Mouse (Mus musculus) MEL (cell line): ENCODE data around the gene Mrpl1. TPM values are rescaled to one million over a fixed set of nuclear protein-coding genes. Genes with fewer than 3 reads are reported as not detected.

Experiments used
- DNase-seq: peaks from one replicate; pipeline ENCODE4 v3.0.0; 2011; ENCODE audit warnings: low read depth, low spot score
- H3K27ac ChIP-seq: 2 replicates; pipeline ENCODE4 v1.5.1; 2012; ENCODE audit warnings: low read depth, mild to moderate bottlenecking, control low read depth, low read length, moderate library complexity; ENCODE audit not compliant: control insufficient read depth
- H3K27me3 ChIP-seq, 2 experiments: fragments of 150-350 bp in 1 of 2; sonication (generic) in 1 of 2; 2 replicates each; pipeline ENCODE4 v1.6.1; 2012; ENCODE audit warnings: low read length in 2 of 2, mild to moderate bottlenecking in 2 of 2, improper control_type of control experiment in 1 of 2, moderate library complexity in 1 of 2; ENCODE audit not compliant: insufficient read depth in 2 of 2, control insufficient read depth in 1 of 2
- H3K36me3 ChIP-seq, 2 experiments: 2 replicates each; pipeline ENCODE4 v1.6.1; 2012 to 2014; ENCODE audit warnings: low read length in 2 of 2, improper control_type of control experiment in 1 of 2, inconsistent platforms in 1 of 2, mild to moderate bottlenecking in 1 of 2; ENCODE audit not compliant: insufficient read depth in 2 of 2, control insufficient read depth in 1 of 2
- H3K4me1 ChIP-seq, 2 experiments: fragments of 150-350 bp in 1 of 2; sonication (generic) in 1 of 2; 2 replicates each; pipeline ENCODE4 v1.6.1; 2012; ENCODE audit warnings: low read length in 2 of 2, improper control_type of control experiment in 1 of 2, mild to moderate bottlenecking in 1 of 2; ENCODE audit not compliant: insufficient read depth in 2 of 2, control insufficient read depth in 1 of 2
- H3K4me3 ChIP-seq, 2 experiments: fragments of 150-350 bp in 1 of 2; sonication (generic) in 1 of 2; 2 replicates each; pipeline ENCODE4 v1.5.1; 2012; ENCODE audit warnings: low read depth in 2 of 2, low read length in 2 of 2, mild to moderate bottlenecking in 2 of 2, moderate library complexity in 2 of 2, control low read depth in 1 of 2, improper control_type of control experiment in 1 of 2; ENCODE audit not compliant: control insufficient read depth in 1 of 2, insufficient read depth in 1 of 2
- H3K79me2 ChIP-seq: 2 replicates; pipeline ENCODE4 v1.6.1; 2012; ENCODE audit warnings: mild to moderate bottlenecking, low read length, moderate library complexity; ENCODE audit not compliant: control insufficient read depth, poor library complexity, insufficient read depth
- H3K9ac ChIP-seq: 2 replicates; pipeline ENCODE4 v1.6.1; 2012; ENCODE audit warnings: low read depth, mild to moderate bottlenecking, control low read depth, low read length, moderate library complexity; ENCODE audit not compliant: control insufficient read depth, poor library complexity, severe bottlenecking
- H3K9me3 ChIP-seq: fragments of 150-350 bp; sonication (generic); replicated peaks from 2 replicates; pipeline ENCODE4 v1.6.1; 2012; ENCODE audit warnings: mild to moderate bottlenecking, low read length, improper control_type of control experiment, moderate library complexity; ENCODE audit not compliant: insufficient read depth
- BHLHE40 ChIP-seq: IDR thresholded peaks from 2 replicates; pipeline ENCODE4 v1.6.1; 2012; ENCODE audit warnings: low read depth, mild to moderate bottlenecking, inconsistent platforms, low read length, improper control_type of control experiment, borderline replicate concordance
- CHD2 ChIP-seq: IDR thresholded peaks from 2 replicates; pipeline ENCODE4 v1.6.1; 2011; ENCODE audit warnings: low read length, improper control_type of control experiment
- CTCF ChIP-seq, 3 experiments: IDR thresholded peaks in 2 of 3; conservative IDR thresholded peaks in 1 of 3; 2 replicates each; pipeline ENCODE4 v1.5.1; 2011 to 2012; ENCODE audit warnings: low read length in 3 of 3, low read depth in 2 of 3, mild to moderate bottlenecking in 2 of 3, improper control_type of control experiment in 1 of 3, inconsistent platforms in 1 of 3, mixed read lengths in 1 of 3, moderate library complexity in 1 of 3; ENCODE audit not compliant: control insufficient read depth in 1 of 3, insufficient read depth in 1 of 3, poor library complexity in 1 of 3, severe bottlenecking in 1 of 3
- GABPA ChIP-seq: IDR thresholded peaks from 2 replicates; pipeline ENCODE4 v1.6.1; 2012; ENCODE audit warnings: low read depth, mild to moderate bottlenecking, inconsistent platforms, low read length, improper control_type of control experiment, moderate library complexity
- HCFC1 ChIP-seq: IDR thresholded peaks from 2 replicates; pipeline ENCODE4 v1.6.1; 2012; ENCODE audit warnings: low read depth, mild to moderate bottlenecking, inconsistent platforms, low read length, improper control_type of control experiment, moderate library complexity
- JUND ChIP-seq: IDR thresholded peaks from 2 replicates; pipeline ENCODE4 v1.6.1; 2011; ENCODE audit warnings: low read depth, mild to moderate bottlenecking, improper control_type of control experiment, low read length
- MAZ ChIP-seq: IDR thresholded peaks from 2 replicates; pipeline ENCODE4 v1.6.1; 2012; ENCODE audit warnings: low read depth, mild to moderate bottlenecking, inconsistent platforms, low read length, improper control_type of control experiment
- MEF2A ChIP-seq: IDR thresholded peaks from 2 replicates; pipeline ENCODE4 v1.6.1; 2014; ENCODE audit warnings: low read depth, mild to moderate bottlenecking, inconsistent platforms, low read length, improper control_type of control experiment; ENCODE audit not compliant: poor library complexity, insufficient replicate concordance, severe bottlenecking; ENCODE audit errors: extremely low read depth
- POLR2A ChIP-seq, 2 experiments: IDR thresholded peaks; 2 replicates each; pipeline ENCODE4 v1.6.1; 2011 to 2012; ENCODE audit warnings: low read length in 2 of 2, mild to moderate bottlenecking in 2 of 2, control low read depth in 1 of 2, improper control_type of control experiment in 1 of 2, low read depth in 1 of 2, moderate library complexity in 1 of 2; ENCODE audit not compliant: control insufficient read depth in 1 of 2, insufficient read depth in 1 of 2, poor library complexity in 1 of 2
- POLR2AphosphoS5 ChIP-seq: IDR thresholded peaks from 2 replicates; pipeline ENCODE4 v1.6.1; 2012; ENCODE audit warnings: low read depth, borderline replicate concordance, mild to moderate bottlenecking, inconsistent platforms, low read length, moderate library complexity, mixed read lengths
- RAD21 ChIP-seq: IDR thresholded peaks from 2 replicates; pipeline ENCODE4 v1.6.1; 2011; ENCODE audit warnings: mild to moderate bottlenecking, low read depth, low read length, improper control_type of control experiment
- RCOR1 ChIP-seq: IDR thresholded peaks from 2 replicates; pipeline ENCODE4 v1.6.1; 2012; ENCODE audit warnings: low read depth, mild to moderate bottlenecking, inconsistent platforms, low read length, improper control_type of control experiment
- SMC3 ChIP-seq: IDR thresholded peaks from 2 replicates; pipeline ENCODE4 v1.6.1; 2011; ENCODE audit warnings: low read depth, low read length, improper control_type of control experiment
- TAL1 ChIP-seq: IDR thresholded peaks from 2 replicates; pipeline ENCODE4 v1.6.1; 2012; ENCODE audit warnings: mild to moderate bottlenecking, inconsistent platforms, low read length, moderate library complexity, mixed read lengths
- UBTF ChIP-seq: IDR thresholded peaks from 2 replicates; pipeline ENCODE4 v1.6.1; 2012; ENCODE audit warnings: low read depth, mild to moderate bottlenecking, inconsistent platforms, low read length, improper control_type of control experiment, moderate library complexity, borderline replicate concordance; ENCODE audit not compliant: insufficient read depth
- USF1 ChIP-seq: IDR thresholded peaks from 2 replicates; pipeline ENCODE4 v1.6.1; 2014; ENCODE audit warnings: low read depth, mild to moderate bottlenecking, inconsistent platforms, low read length, improper control_type of control experiment, moderate library complexity
- USF2 ChIP-seq, 2 experiments: IDR thresholded peaks; 2 replicates each; pipeline ENCODE4 v1.6.1; 2011 to 2012; ENCODE audit warnings: improper control_type of control experiment in 2 of 2, low read length in 2 of 2, borderline replicate concordance in 1 of 2, inconsistent platforms in 1 of 2, low read depth in 1 of 2, mild to moderate bottlenecking in 1 of 2; ENCODE audit not compliant: insufficient read depth in 1 of 2
- ZC3H11A ChIP-seq: IDR thresholded peaks from 2 replicates; pipeline ENCODE4 v1.6.1; 2012; ENCODE audit warnings: low read depth, mild to moderate bottlenecking, inconsistent platforms, low read length, improper control_type of control experiment
- ZKSCAN1 ChIP-seq: IDR thresholded peaks from 2 replicates; pipeline ENCODE4 v1.6.1; 2012; ENCODE audit warnings: low read depth, mild to moderate bottlenecking, inconsistent platforms, low read length, improper control_type of control experiment, moderate library complexity
- ZMIZ1 ChIP-seq: IDR thresholded peaks from 2 replicates; pipeline ENCODE4 v1.6.1; 2012; ENCODE audit warnings: low read depth, mild to moderate bottlenecking, inconsistent platforms, low read length, improper control_type of control experiment, moderate library complexity
- polyA plus RNA-seq, 2 experiments: library from polyadenylated mRNA; stranded (reverse) in 1 of 2; unstranded in 1 of 2; fragments of >175 nt in 1 of 2; fragments of >200 nt in 1 of 2; gene quantifications; 2 replicates each; pipeline versions ENCODE4 v1.2.1 to v1.2.4; 2012; ENCODE audit warnings: low replicate concordance in 2 of 2, low read depth in 1 of 2; ENCODE audit not compliant: insufficient read length in 2 of 2, insufficient read depth in 1 of 2, missing spikeins in 1 of 2
- total RNA-seq: library from RNA; depleted of rRNA; stranded (reverse); fragments of 300-350 nt; gene quantifications from 2 replicates; pipeline ENCODE4 v1.2.3, GENCODE M21; 2012

Gene Mrpl1
- total and polyA plus RNA-seq, 3 experiments = 22.0 to 26.2 TPM; not detected in 1

GRCm38 (mm10) chr5:96244511-96244910 lies 35.2 kb downstream of the Mrpl1 start:
- no peak overlapping the region for H3K4me3 ChIP-seq
- no peak for DNase-seq
- TF ChIP-seq POLR2AphosphoS5 = no peak
- TF ChIP-seq BHLHE40 = no peak
- TF ChIP-seq RCOR1 = no peak
- no peak for TF ChIP-seq CHD2
- no peak for TF ChIP-seq ZC3H11A
- no peak for TF ChIP-seq ZKSCAN1
- no peak for TF ChIP-seq GABPA
- TF ChIP-seq, all 39 proteins: peak for 0
- peaks cover 3% of the 10 kb centered on the region in 2 experiments; a peak in 3 of 4 replicates for H3K36me3 ChIP-seq
- no peaks in the 10 kb centered on the region; a peak in 1 of 4 replicates for H3K4me1 ChIP-seq
- H3K27ac ChIP-seq = no peak overlapping the region
- no peak overlapping the region for H3K9ac ChIP-seq
- no peaks in the 10 kb centered on the region for H3K79me2 ChIP-seq
- H3K27me3 ChIP-seq = no peaks in the 10 kb centered on the region
- no peaks in the 10 kb centered on the region for H3K9me3 ChIP-seq

- Histone ChIP-seq H3K9ac (no peak overlapping the region), H3K27me3 (no peaks in the 10 kb centered on the region), H3K4me1 (no peaks in the 10 kb centered on the region; a peak in 1 of 4 replicates), H3K79me2 (no peaks in the 10 kb centered on the region), H3K36me3 (no peaks in the 10 kb centered on the region), H3K27ac (no peak overlapping the region), H3K4me3 (no peak overlapping the region), H3K9me3 (no peaks in the 10 kb centered on the region)
- TF ChIP-seq CTCF (IDR thresholded peaks at IDR 0.05 in 2 of 3, conservative IDR thresholded peaks at IDR 0.05 in 1 of 3; ENCODE audit: control insufficient read depth in 1 of 3, insufficient read depth in 1 of 3, low read depth in 2 of 3, low read length in 3 of 3, poor library complexity in 1 of 3, severe bottlenecking in 1 of 3) (no peak), POLR2A (IDR thresholded peaks at IDR 0.05; ENCODE audit: control insufficient read depth in 1 of 2, insufficient read depth in 1 of 2, low read depth in 1 of 2, low read length in 2 of 2, poor library complexity in 1 of 2) (no peak), HCFC1 (no peak)
- DNase-seq = no peak
Observed at GRCm38 (mm10) chr5:96253995-96254394, 44.7 kb downstream of the Mrpl1 start.

GRCm38 (mm10) chr5:96255166-96255565 lies 45.9 kb downstream of the Mrpl1 start:
- DNase-seq = no peak
- Histone ChIP-seq H3K9ac (no peak overlapping the region), H3K79me2 (no peaks in the 10 kb centered on the region), H3K36me3 (no peaks in the 10 kb centered on the region), H3K4me3 (no peak overlapping the region), H3K4me1 (no peaks in the 10 kb centered on the region; a peak in 1 of 4 replicates), H3K27ac (no peak overlapping the region), H3K9me3 (no peaks in the 10 kb centered on the region), H3K27me3 (no peaks in the 10 kb centered on the region)
- TF ChIP-seq CTCF (IDR thresholded peaks at IDR 0.05 in 2 of 3, conservative IDR thresholded peaks at IDR 0.05 in 1 of 3; ENCODE audit: control insufficient read depth in 1 of 3, insufficient read depth in 1 of 3, low read depth in 2 of 3, low read length in 3 of 3, poor library complexity in 1 of 3, severe bottlenecking in 1 of 3) (no peak), RAD21 (no peak), UBTF (no peak), MEF2A (no peak), ZMIZ1 (no peak), GABPA (no peak), JUND (no peak), SMC3 (no peak), POLR2AphosphoS5 (no peak), USF1 (no peak), TAL1 (no peak), USF2 (IDR thresholded peaks at IDR 0.05; ENCODE audit: borderline replicate concordance in 1 of 2, insufficient read depth in 1 of 2, low read depth in 1 of 2, low read length in 2 of 2) (no peak), MAZ (no peak), POLR2A (IDR thresholded peaks at IDR 0.05; ENCODE audit: control insufficient read depth in 1 of 2, insufficient read depth in 1 of 2, low read depth in 1 of 2, low read length in 2 of 2, poor library complexity in 1 of 2) (no peak)
